Mouse (Mus musculus) heart, embryonic 10.5 days (tissue): ENCODE data around the gene Mrps18c. TPM values are rescaled to one million over a fixed set of nuclear protein-coding genes. Genes with fewer than 3 reads are reported as not detected.
A peak's percentile ranks its signal among the peaks of the same experiment; 100 is the strongest.

Experiments used
- DNase-seq: peaks from one replicate; pipeline ENCODE4 v3.0.0-alpha.2; 2017; ENCODE audit warnings: low spot score
- H3K27ac ChIP-seq: fragments of 300-500 bp; sonication (generic); 2 replicates; pipeline ENCODE4 v1.5.1; 2016; ENCODE audit warnings: mild to moderate bottlenecking
- H3K27me3 ChIP-seq: fragments of 300-500 bp; sonication (generic); 2 replicates; pipeline ENCODE4 v1.6.1; 2016; ENCODE audit warnings: mild to moderate bottlenecking; ENCODE audit not compliant: poor library complexity, insufficient read depth, severe bottlenecking
- H3K36me3 ChIP-seq: fragments of 300-500 bp; sonication (generic); 2 replicates; pipeline ENCODE4 v1.6.1; 2016; ENCODE audit warnings: mild to moderate bottlenecking, moderate library complexity
- H3K4me1 ChIP-seq: fragments of 300-500 bp; sonication (generic); 2 replicates; pipeline ENCODE4 v1.6.1; 2016; ENCODE audit warnings: mild to moderate bottlenecking
- H3K4me3 ChIP-seq: fragments of 300-500 bp; sonication (generic); 2 replicates; pipeline ENCODE4 v1.5.1; 2016; ENCODE audit warnings: mild to moderate bottlenecking, moderate library complexity
- H3K9me3 ChIP-seq: fragments of 300-500 bp; sonication (generic); 2 replicates; pipeline ENCODE4 v1.6.1; 2016; ENCODE audit warnings: mild to moderate bottlenecking, moderate library complexity
- WGBS: fragments of 180-500 bp; shearing (Covaris S2); methylation state at CpG from one replicate; pipeline ENCODE4 v1.1.7; 2016; 5-methylcytosine and 5-hydroxymethylcytosine counted together
- polyA plus RNA-seq: library from polyadenylated mRNA; unstranded; fragments of >200 nt; fragmentation: Nextera tagmentation; extraction: Ambion mirVana; gene quantifications from 2 replicates; pipeline ENCODE4 v1.2.1, GENCODE M21; 2016

Gene Mrps18c
- 159 and 182 TPM in 2 replicates for polyA plus RNA-seq

GRCm38 (mm10) chr5:100798165-100798860 is at the start of gene Mrps18c, which contains the start of gene Helq:
TSS of gene Mrps18c (plus strand) at chr5:100798627.
TSS of gene Helq (minus strand) at chr5:100798598.
- Histone ChIP-seq H3K36me3 (peaks cover 40% of the 10 kb centered on the region), H3K4me1 (peaks cover 9% of the 10 kb centered on the region), H3K27ac (peak within 1 kb of the TSS; percentile 86), H3K4me3 (peak within 1 kb of the TSS; percentile 85), H3K27me3 (no peaks in the 10 kb centered on the region), H3K9me3 (no peaks in the 10 kb centered on the region)
- peak; percentile 97 for DNase-seq
- under 1% methylated on average over 67 of the region's 67 CpGs for WGBS

DNA sequence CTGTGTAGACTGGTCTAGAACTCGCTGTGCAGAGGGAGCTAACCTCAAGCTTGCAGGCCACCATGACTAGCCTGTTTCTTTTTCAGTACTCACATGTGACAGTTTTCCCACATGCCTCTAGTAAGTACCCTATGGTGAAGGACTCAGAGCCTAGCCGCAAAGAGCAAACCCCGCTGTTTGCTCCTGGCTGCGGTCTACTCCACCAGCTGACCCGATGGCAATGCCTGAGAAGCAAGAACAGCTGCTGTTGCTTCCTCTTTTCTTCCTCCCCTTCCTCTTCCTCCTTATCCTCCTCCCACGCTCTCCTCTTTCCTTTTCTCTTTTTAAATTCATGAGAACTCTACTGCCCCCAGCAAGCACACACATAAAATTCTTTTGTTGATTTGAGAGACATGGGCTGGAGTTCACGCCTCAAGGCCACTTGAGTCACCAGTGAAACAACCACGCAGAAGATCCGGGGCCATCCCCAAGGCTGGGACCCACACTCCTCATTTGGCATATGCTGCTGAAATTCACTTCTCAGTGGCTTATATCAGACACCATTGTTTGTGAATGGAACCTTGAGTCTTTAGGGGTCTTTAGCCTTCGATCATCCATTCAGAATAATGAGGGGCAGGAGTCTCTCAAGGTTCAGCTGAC is 47.7 kb upstream of the Mrps18c start:
- WGBS: 84% methylated on average over 10 of the region's 10 CpGs
- DNase-seq: no peak
- no peaks in the 10 kb centered on the region for H3K36me3 ChIP-seq
- H3K9me3 ChIP-seq: no peaks in the 10 kb centered on the region
- no peak overlapping the region for H3K4me3 ChIP-seq
- H3K27ac ChIP-seq: no peak overlapping the region
- 0 out of 2 replicates have a peak, but pooled peaks cover 4% of the 10 kb centered on the region for H3K4me1 ChIP-seq
- no peaks in the 10 kb centered on the region for H3K27me3 ChIP-seq

DNA sequence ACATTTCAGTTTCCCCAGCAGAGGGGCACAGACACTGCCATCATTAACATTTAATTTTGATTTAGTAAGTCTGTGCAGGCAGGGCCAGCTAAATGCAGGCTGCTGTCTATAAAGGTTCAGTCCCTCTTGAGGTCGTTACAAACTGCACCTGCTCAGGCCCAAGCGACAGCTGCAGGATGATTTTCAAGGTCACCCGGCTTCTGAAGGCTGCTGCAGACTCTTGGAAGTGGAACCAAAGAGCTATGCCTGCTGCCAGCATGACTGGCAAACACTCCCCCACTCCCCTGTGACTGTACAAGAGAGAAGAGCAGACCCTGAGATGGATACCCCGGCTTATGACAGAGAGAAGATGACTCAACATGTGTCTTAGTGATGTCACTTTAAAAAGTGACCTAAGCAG is 46.8 kb upstream of the Mrps18c start:
- H3K4me1 ChIP-seq: 0 out of 2 replicates have a peak, but pooled peaks cover 4% of the 10 kb centered on the region
- H3K27ac ChIP-seq: no peak overlapping the region
- 67% methylated on average over 4 of the region's 4 CpGs for whole genome bisulfite sequencing
- no peaks in the 10 kb centered on the region for H3K27me3 ChIP-seq
- no peak for DNase-seq
- no peak overlapping the region for H3K4me3 ChIP-seq
- no peaks in the 10 kb centered on the region for H3K9me3 ChIP-seq
- H3K36me3 ChIP-seq: no peaks in the 10 kb centered on the region

DNA sequence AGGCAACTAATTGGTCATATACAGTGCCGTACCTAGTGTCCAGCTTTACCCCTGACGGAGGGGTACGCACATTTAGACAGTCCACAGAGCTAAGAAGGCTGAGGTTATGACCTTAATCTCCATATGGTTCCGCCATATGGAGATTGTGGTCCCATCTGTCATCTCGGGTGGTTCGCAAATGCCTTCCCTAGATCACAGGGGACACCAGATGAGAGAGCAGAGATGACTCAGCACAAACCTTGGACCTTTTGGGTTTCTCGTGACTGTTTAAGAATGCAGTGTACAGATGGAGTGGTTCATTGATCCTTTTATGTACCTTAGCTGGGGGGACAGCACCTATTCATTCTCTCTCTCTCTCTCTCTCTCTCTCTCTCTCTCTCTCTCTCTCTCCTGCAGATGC is 45.0 kb upstream of the Mrps18c start:
- DNase-seq: no peak
- Histone ChIP-seq H3K4me1 (0 out of 2 replicates have a peak, but pooled peaks cover 4% of the 10 kb centered on the region), H3K27me3 (no peaks in the 10 kb centered on the region), H3K27ac (no peak overlapping the region), H3K4me3 (no peak overlapping the region), H3K36me3 (no peaks in the 10 kb centered on the region), H3K9me3 (no peaks in the 10 kb centered on the region)
- WGBS: 78% methylated on average over 7 of the region's 7 CpGs

GRCm38 (mm10) chr5:100758121-100758520 is 40.3 kb upstream of the Mrps18c start:
- Histone ChIP-seq H3K9me3 (no peaks in the 10 kb centered on the region), H3K36me3 (peaks cover 18% of the 10 kb centered on the region), H3K27ac (no peak overlapping the region), H3K4me1 (no peaks in the 10 kb centered on the region), H3K27me3 (no peaks in the 10 kb centered on the region), H3K4me3 (no peak overlapping the region)
- WGBS: 89% methylated on average over 5 of the region's 5 CpGs
- DNase-seq: no peak

DNA sequence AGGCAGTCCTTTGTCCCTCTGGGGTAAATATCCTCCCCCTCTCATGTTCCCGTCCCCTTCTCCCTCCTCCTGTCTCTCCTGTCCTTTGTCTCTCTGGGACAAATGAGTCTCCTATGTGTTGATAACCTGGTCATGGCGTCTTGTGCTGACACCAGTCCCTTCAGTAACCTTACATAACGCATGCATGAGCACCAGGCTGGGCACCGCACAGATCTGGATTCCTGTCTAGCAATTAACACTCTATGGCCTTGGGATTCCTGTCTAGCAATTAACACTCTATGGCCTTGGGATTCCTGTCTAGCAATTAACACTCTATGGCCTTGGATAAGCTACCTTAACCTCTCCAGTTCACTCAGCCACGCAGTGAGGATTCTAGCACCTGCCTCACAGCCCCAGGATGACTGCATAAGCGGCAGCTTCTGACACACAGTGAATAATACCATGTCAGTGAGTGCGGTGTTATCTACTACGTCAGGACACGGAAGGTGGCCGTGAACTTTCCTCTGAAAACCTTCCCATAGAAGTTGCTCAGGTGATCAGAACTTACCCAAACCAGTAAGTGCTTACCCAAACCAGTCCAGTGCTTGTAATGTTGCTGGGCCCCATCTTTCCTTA is 38.3 kb upstream of the Mrps18c start:
- no peaks in the 10 kb centered on the region for H3K9me3 ChIP-seq
- no peak for DNase-seq
- H3K4me1 ChIP-seq: no peaks in the 10 kb centered on the region
- no peak overlapping the region for H3K27ac ChIP-seq
- 83% methylated on average over 10 of the region's 10 CpGs for WGBS
- H3K4me3 ChIP-seq: no peak overlapping the region
- H3K27me3 ChIP-seq: no peaks in the 10 kb centered on the region
- peaks cover 39% of the 10 kb centered on the region for H3K36me3 ChIP-seq

GRCm38 (mm10) chr5:100761736-100762135 is 36.7 kb upstream of the Mrps18c start:
- Histone ChIP-seq H3K27ac (no peak overlapping the region), H3K36me3 (peaks cover 54% of the 10 kb centered on the region), H3K27me3 (no peaks in the 10 kb centered on the region), H3K4me3 (no peak overlapping the region), H3K4me1 (no peaks in the 10 kb centered on the region), H3K9me3 (no peaks in the 10 kb centered on the region)
- DNase-seq: no peak
- 88% methylated on average over 7 of the region's 7 CpGs for WGBS

- H3K36me3 ChIP-seq: peaks cover 91% of the 10 kb centered on the region
- H3K4me1 ChIP-seq: no peaks in the 10 kb centered on the region
- no peak overlapping the region for H3K27ac ChIP-seq
- DNase-seq: no peak
- WGBS: 91% methylated on average over 7 of the region's 7 CpGs
- H3K27me3 ChIP-seq: no peaks in the 10 kb centered on the region
- no peaks in the 10 kb centered on the region for H3K9me3 ChIP-seq
- no peak overlapping the region for H3K4me3 ChIP-seq
Observed at GRCm38 (mm10) chr5:100766026-100766425, 32.4 kb upstream of the Mrps18c start.

DNA sequence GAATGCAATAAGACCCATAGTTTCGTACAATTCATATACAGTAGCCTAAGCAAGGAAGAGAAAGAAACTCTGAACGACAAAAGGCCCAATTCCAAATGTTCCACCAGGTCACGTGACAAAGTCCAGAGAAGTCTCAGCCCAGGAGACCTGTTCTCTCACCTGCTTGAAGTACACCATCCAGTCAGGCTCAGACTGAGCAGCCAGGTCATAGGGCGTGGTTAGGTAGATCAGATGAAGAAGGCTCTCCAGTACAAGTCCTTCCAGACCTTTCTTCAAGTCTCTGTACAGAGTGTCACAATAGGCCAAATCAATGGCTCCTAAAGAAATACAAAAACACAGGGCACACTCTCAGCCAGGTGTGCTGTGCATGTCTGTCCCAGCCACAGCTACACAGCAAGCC is 26.9 kb upstream of the Mrps18c start:
- no peak overlapping the region for H3K4me3 ChIP-seq
- H3K4me1 ChIP-seq: peaks cover 10% of the 10 kb centered on the region; the same call in 1 of the 2 replicates
- WGBS: 89% methylated on average over 4 of the region's 4 CpGs
- H3K9me3 ChIP-seq: no peaks in the 10 kb centered on the region
- DNase-seq: no peak
- H3K27ac ChIP-seq: no peak overlapping the region
- H3K27me3 ChIP-seq: no peaks in the 10 kb centered on the region
- H3K36me3 ChIP-seq: peaks cover 70% of the 10 kb centered on the region

GRCm38 (mm10) chr5:100775778-100776404 is 22.5 kb upstream of the Mrps18c start:
- H3K27ac ChIP-seq: no peak overlapping the region
- H3K9me3 ChIP-seq: no peaks in the 10 kb centered on the region
- DNase-seq: no peak
- H3K4me3 ChIP-seq: no peak overlapping the region
- WGBS: 73% methylated on average over 13 of the region's 13 CpGs
- H3K27me3 ChIP-seq: no peaks in the 10 kb centered on the region
- H3K36me3 ChIP-seq: peaks cover 62% of the 10 kb centered on the region
- peaks cover 10% of the 10 kb centered on the region; the same call in 1 of the 2 replicates for H3K4me1 ChIP-seq

GRCm38 (mm10) chr5:100776900-100777299 is 21.5 kb upstream of the Mrps18c start:
- DNase-seq: no peak
- 73% methylated on average over 5 of the region's 5 CpGs for WGBS
- Histone ChIP-seq H3K4me3 (no peak overlapping the region), H3K27ac (no peak overlapping the region), H3K36me3 (peaks cover 60% of the 10 kb centered on the region), H3K9me3 (no peaks in the 10 kb centered on the region), H3K27me3 (no peaks in the 10 kb centered on the region), H3K4me1 (peaks cover 10% of the 10 kb centered on the region; the same call in 1 of the 2 replicates)

GRCm38 (mm10) chr5:100779002-100779401 is 19.4 kb upstream of the Mrps18c start:
- no peaks in the 10 kb centered on the region for H3K9me3 ChIP-seq
- peaks cover 70% of the 10 kb centered on the region for H3K36me3 ChIP-seq
- peaks cover 10% of the 10 kb centered on the region; the same call in 1 of the 2 replicates for H3K4me1 ChIP-seq
- peak; percentile 60 for DNase-seq
- 94% methylated on average over 13 of the region's 13 CpGs for WGBS
- no peak overlapping the region for H3K4me3 ChIP-seq
- no peak overlapping the region for H3K27ac ChIP-seq
- no peaks in the 10 kb centered on the region for H3K27me3 ChIP-seq

DNA sequence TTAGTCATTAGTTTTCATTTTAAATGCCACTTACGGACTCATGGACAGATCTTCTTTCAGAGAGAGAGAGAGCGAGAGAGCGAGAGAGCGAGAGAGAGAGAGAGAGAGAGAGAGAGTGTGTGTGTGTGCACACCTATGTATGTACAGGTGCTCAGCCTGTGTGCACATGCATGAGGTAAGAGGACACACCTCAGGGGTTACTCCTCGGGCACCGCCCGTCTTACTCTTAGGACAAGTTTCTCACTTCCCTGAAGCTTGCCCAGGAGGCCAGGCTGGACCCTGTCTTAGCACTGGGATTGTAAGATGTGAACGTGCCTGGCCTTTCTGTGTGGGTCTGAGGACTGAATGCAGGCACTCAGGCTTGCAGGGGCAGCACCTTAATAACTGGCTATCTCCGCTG is 10.9 kb upstream of the Mrps18c start:
- Histone ChIP-seq H3K27ac (no peak overlapping the region), H3K36me3 (peaks cover 79% of the 10 kb centered on the region), H3K27me3 (no peaks in the 10 kb centered on the region), H3K4me3 (no peak overlapping the region), H3K9me3 (no peaks in the 10 kb centered on the region), H3K4me1 (no peaks in the 10 kb centered on the region)
- WGBS: 91% methylated on average over 9 of the region's 9 CpGs
- no peak for DNase-seq
